Mouse (Mus musculus) bone marrow macrophage, adult 2 months (primary cell): ENCODE measurements around the gene Plekho2. TPM values are rescaled to one million over a fixed set of nuclear protein-coding genes. Genes with fewer than 3 reads are reported as not detected.

Source experiments
- H3K27ac ChIP-seq: 2 replicates; pipeline ENCODE4 v1.5.1; 2012; ENCODE audit warnings: low read depth, low read length; ENCODE audit not compliant: insufficient read depth
- H3K4me1 ChIP-seq: 2 replicates; pipeline ENCODE4 v1.6.1; 2012; ENCODE audit warnings: low read length; ENCODE audit not compliant: control insufficient read depth, insufficient read depth
- H3K4me3 ChIP-seq: 2 replicates; pipeline ENCODE4 v1.5.1; 2012; ENCODE audit warnings: mild to moderate bottlenecking, low read length, moderate library complexity; ENCODE audit not compliant: insufficient read depth
- CTCF ChIP-seq: IDR thresholded peaks from 2 replicates; pipeline ENCODE4 v1.5.1; 2012; ENCODE audit warnings: low read depth, mild to moderate bottlenecking, low read length, moderate library complexity
- POLR2A ChIP-seq: IDR thresholded peaks from 2 replicates; pipeline ENCODE4 v1.6.1; 2012; ENCODE audit warnings: mild to moderate bottlenecking, low read depth, low read length, borderline replicate concordance
- polyA plus RNA-seq: library from polyadenylated mRNA; stranded (reverse); fragments of >200 nt; gene quantifications from 2 replicates; pipeline ENCODE4 v1.2.4, GENCODE M21; 2012; ENCODE audit not compliant: missing spikeins, insufficient read depth, insufficient read length

Plekho2 gene
- polyA plus RNA-seq, 1 experiment = 213 TPM

DNA sequence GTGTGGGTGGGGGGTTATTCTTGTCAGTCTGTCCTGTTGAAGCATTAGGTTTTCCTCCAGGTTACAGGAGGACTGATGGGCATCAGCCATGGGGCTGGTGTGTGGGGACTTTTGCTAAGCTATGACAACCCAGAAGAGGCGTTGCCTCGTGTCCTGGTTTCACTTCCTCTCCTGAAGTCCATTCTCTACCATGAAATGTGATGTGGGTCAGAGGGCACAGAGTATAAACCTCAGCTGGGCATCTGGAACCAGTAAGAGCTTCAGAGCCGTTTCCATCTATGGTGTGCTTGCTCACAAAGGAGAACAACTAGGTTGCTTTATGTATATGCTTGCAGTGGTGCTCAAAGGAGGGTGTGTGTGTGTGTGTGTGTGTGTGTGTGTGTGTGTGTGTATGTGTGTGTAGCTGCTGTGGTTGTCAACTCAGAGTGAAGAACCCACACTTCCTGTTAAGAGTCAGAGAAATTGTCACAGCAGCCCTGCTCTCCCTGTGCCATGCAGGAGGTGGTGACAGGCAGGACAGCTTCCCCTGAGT, 44.6 kb downstream of the Plekho2 start:
- Histone ChIP-seq H3K4me3 (no peak overlapping the region), H3K4me1 (peaks cover 79% of the 10 kb centered on the region), H3K27ac (peak overlapping the region; percentile 98)
- TF ChIP-seq CTCF (no peak), POLR2A (no peak)

DNA sequence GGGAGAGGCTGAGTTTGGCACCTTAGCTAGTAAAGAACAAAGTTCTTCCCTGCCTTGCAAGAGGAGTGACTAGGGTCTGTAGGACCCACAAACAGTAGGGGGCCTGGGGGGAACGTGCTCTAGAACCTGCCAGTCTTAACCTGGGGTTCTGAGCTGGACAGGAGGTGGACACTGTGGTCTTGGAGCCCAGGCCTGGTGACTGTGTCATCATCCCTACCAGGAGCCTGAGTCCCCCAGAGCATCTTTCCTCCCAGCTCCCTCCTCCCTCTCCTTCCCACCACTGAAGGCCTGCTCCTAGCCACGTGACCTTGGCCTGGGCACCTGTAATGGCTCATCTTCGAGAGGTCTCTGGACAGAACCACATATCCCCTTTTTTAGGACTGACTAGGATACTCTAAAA, 45.7 kb downstream of the Plekho2 start:
- Histone ChIP-seq H3K4me1 (peaks cover 77% of the 10 kb centered on the region), H3K27ac (peak overlapping the region; percentile 98)

DNA sequence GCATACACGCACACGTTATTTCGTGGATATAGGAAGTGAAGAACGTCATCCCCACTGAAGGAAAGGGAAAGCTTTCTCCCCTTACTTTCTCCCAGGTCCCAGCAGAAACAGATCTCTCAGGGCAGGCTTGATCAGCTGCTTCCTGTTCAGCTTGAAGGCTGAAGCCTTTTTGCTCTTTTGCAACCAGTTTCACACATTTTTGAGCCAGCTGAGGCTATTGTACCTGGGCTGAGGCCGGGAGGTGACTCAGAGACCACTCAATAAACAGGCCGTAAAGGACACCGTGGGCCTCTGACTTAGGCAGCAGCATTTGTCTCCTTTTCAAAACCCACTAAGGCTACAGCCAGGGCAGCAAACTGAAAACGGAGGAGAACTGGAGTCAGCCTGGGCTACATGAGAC, 46.9 kb downstream of the Plekho2 start:
- Histone ChIP-seq H3K4me1 (peaks cover 79% of the 10 kb centered on the region), H3K27ac (peak overlapping the region; percentile 98), H3K4me3 (no peak overlapping the region)
- no peak for TF ChIP-seq CTCF
- TF ChIP-seq POLR2A = no peak

More for the DNA sequence above, 45.7 kb downstream of the Plekho2 start:
- no peak overlapping the region for H3K4me3 ChIP-seq
- TF ChIP-seq CTCF (no peak), POLR2A (no peak)

DNA sequence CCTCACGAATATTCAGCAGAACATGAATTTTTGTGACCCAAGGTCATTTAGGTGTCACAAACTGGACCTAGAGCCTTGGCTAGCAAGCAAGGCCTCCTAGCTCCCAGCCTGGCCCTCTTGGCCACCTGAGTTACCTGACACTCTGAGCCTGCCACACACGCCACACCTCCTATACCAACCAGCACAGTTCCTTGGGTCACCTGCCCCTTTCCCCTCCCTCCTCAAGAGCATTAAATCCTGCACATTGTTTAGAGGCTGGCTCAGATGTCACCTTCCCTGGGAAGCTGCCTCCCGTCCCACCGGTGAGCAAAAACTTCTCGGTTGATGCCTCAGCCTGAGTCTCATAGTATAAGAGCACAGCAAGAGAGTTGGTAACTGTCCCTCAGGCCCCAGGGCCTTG, 48.6 kb downstream of the Plekho2 start:
- no peak for TF ChIP-seq POLR2A
- TF ChIP-seq CTCF = no peak
- no peak overlapping the region for H3K4me3 ChIP-seq
- H3K4me1 ChIP-seq = peaks cover 70% of the 10 kb centered on the region
- H3K27ac ChIP-seq = no peak overlapping the region

DNA sequence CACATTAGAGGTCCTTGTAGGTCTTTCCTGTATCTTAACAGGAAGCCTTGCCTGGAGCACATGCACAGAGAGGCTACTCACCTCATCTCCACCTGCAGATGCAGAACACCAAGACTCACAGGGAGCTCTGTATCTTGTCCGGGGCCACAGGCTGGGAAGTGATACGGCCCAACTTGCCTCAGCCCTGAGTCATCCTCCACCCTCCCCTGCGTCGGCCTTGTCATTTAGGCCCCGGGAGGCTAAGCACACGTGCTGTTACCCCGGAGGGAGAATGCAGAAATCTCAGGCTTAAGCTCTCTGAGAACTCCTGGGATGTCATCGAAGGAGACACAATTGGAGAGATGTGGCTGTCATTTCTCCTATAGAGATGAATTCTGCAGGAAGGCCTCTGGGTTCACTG, 50.2 kb downstream of the Plekho2 start:
- TF ChIP-seq CTCF (no peak), POLR2A (no peak)
- Histone ChIP-seq H3K4me3 (no peak overlapping the region), H3K27ac (peak overlapping the region; percentile 46), H3K4me1 (peaks cover 77% of the 10 kb centered on the region)

DNA sequence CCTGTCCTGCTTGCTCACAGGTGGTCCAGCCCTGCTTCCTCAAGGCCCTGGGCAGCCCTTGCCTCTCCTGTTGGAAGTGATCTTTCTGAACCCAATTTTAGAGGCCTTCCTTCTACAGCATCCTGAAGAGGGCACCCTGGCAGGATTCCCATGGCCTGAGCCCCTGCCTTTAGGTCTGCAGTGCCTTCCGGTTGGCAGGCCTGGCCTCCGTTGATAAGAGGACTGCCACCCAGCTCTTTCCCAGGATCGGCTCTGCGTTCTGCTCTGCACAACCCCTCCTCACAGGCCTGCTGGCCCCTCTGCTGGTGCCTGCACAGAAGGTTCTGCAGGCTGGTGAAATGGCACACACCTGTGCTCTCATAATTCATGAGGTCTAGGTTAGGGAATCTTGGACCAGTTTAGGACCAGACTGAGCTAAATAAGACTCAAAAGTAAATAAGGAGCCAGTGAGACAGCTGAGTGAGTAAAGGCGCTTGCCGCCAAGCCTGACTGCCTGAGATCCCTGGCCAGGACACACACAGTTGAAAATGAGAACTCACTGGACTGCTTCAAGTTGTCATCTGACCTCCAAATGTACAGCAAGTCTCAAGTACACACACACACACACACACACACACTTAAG, 51.3 kb downstream of the Plekho2 start:
- Histone ChIP-seq H3K4me3 (no peak overlapping the region), H3K4me1 (peaks cover 73% of the 10 kb centered on the region), H3K27ac (0 out of 2 replicates have a peak overlapping the region, but pooled peaks have one; percentile 0)

DNA sequence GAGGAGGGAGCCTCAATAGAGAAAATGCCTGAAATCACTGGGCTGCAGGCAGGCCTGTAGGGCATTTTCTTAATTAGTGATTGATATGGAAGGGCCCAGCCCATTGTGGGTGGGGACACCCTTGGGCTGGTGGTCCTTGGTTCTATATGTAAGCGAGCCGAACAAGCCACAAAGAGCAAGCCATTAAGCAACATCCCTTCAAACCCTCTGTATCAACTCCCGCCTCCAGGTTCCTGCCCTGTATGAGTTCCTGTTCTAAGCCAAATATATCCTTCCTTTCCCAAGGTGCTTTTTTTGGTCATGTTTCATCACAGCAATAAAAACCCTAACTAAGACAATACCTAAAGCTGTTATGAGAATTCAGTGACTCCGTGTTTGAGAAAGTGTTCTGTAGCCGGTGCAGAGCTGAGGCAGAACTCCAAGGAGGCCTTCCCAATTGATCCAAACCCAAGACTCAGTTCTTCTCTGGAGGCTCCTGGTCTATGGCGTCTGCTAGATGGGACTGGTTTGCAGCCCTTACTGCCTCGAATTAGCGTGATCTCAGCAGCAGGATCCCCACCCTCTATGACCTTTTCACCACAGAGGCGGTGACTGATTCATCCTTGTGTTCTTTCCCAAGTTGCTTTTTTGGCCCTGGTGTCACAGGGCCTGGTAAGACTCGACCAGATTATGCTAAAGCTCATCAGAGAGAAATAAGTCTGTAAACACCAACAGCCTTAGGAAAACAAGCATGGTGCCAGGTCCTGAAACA, 54.2 kb downstream of the Plekho2 start:
- Histone ChIP-seq H3K27ac (peak overlapping the region; percentile 78), H3K4me3 (no peak overlapping the region), H3K4me1 (peaks cover 57% of the 10 kb centered on the region)
- TF ChIP-seq CTCF (no peak), POLR2A (no peak)

More for the DNA sequence above, 51.3 kb downstream of the Plekho2 start:
- no peak for TF ChIP-seq POLR2A
- TF ChIP-seq CTCF = no peak

DNA sequence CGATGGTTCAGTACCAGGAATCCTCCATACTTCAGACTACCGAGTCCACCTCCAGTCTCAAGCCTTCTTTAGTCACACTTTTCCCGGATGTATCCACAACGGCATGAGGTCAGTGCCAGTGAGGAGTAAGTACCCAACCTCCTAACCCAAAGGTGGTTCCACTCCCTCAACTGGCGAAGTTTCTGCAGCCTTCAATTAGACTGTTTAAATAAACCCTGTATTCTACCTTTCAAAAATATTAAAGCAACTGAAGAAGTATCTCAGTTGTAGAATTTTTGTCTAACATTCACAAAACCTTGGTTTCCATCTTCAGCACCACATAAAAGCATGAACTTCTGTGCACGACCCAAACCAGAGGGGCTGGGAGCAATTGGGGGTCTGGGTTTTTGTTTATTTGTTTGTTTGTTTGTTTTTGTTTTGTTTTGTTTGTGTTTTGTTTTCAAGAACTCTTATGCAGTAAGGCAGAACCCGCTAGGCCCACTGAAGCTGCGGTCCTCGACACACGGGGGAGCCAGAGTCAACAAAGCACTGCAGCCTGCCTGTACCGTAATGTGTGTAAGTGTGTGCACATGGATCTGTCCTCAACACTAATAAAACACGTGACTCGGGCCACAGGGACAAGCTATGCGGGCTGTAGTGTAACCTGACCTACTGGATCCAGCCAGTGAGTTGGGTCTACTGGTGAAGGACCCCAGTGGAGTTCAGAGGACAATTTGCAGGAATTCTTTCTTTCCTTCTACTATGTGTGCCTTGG, 56.1 kb downstream of the Plekho2 start:
- peak overlapping the region; percentile 69 for H3K27ac ChIP-seq
- H3K4me3 ChIP-seq = no peak overlapping the region
- TF ChIP-seq CTCF = peak; percentile 84
- TF ChIP-seq POLR2A = no peak
- H3K4me1 ChIP-seq = peaks cover 52% of the 10 kb centered on the region

DNA sequence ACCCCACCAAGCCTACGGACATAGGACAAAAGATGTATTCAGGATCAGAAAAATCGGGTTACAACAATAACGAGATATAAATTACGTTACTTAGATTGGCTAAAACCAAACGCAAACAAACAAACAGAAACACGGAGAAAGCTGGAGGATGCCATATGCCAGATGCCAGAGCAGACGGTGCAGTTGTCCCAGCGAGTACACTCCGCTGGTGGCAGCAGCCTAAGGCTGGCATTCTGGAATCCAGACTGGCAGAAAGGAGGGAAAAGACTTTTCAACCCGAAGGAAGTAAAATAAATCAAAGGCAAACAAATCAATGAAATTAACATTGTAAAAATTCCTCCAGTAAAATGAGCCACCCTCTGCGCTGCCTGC, 59.3 kb downstream of the Plekho2 start:
- no peak overlapping the region for H3K4me3 ChIP-seq
- peaks cover 29% of the 10 kb centered on the region for H3K4me1 ChIP-seq
- no peak overlapping the region for H3K27ac ChIP-seq
- TF ChIP-seq CTCF (no peak), POLR2A (no peak)

DNA sequence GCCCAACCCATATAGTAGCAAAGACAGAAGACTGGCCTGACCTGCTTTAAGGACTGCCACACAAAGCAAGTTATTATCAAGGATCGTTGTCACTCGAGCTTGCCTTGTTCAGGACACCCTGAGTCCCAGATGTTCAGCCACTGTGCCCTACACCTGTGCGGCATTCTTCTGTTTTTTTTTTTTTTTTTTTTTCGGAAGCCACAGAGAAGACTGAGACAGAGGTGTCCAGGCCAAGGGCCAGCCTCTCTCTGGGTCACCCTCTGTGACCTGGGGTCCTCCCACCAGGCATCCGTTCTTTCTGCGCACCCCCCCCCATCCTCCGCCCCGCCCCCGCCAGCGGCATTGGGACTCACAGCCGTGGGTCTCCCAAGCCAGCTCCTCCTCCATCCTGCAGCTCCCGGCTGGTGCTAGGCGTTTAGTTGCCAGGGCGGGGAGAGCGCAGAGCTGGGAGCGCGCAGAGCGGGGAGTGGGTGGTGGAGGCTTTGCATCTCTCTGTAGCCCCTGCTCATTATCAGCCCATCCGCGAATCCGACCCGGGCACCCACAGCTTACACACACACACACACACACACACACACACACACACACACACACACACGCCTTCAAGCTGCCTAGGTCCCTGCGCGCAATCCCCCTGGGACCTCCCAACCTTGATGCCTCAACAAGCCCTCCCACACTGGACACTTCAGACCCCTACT, 59.9 kb downstream of the Plekho2 start, which contains the start of gene Ankdd1a:
Ankdd1a (minus strand) TSS at position 387 of the 698 bp plus-strand sequence.
- TF ChIP-seq POLR2A (no peak), CTCF (no peak)
- Histone ChIP-seq H3K4me3 (no peak within 1 kb of the TSS), H3K27ac (no peak within 1 kb of the TSS), H3K4me1 (peaks cover 26% of the 10 kb centered on the region)
